Mouse (Mus musculus) kidney, embryonic 14.5 days (tissue): ENCODE results near the gene Ceacam1. TPM values are rescaled to one million over a fixed set of nuclear protein-coding genes. Genes with fewer than 3 reads are reported as not detected.
"Not testable (repeated sequence)": the region's sequence is repeated elsewhere in the genome, so short reads cannot be mapped to it uniquely, and the experiment has no call there.

Experiments used
- ATAC-seq: fragments of 200-750 bp; cut with Nextera tagmentation; 2 replicates; pipeline ENCODE4 v1.8.0; 2017; ENCODE audit warnings: moderate number of reproducible peaks, mild to moderate bottlenecking, moderate TSS enrichment, moderate library complexity; ENCODE audit not compliant: low FRiP score, low TSS enrichment
- H3K27ac ChIP-seq: fragments of 300-500 bp; sonication (generic); 2 replicates; pipeline ENCODE4 v1.5.1; 2014; ENCODE audit warnings: low read depth, mild to moderate bottlenecking, low read length, moderate library complexity, mixed read lengths
- H3K27me3 ChIP-seq: fragments of 300-500 bp; sonication (generic); 2 replicates; pipeline ENCODE4 v1.6.1; 2014; ENCODE audit warnings: mild to moderate bottlenecking, low read length; ENCODE audit not compliant: control insufficient read depth, insufficient read depth
- H3K36me3 ChIP-seq: fragments of 300-500 bp; sonication (generic); 2 replicates; pipeline ENCODE4 v1.6.1; 2014; ENCODE audit warnings: low read length, mixed read lengths; ENCODE audit not compliant: control insufficient read depth, insufficient read depth
- H3K4me1 ChIP-seq: fragments of 300-500 bp; sonication (generic); 2 replicates; pipeline ENCODE4 v1.6.1; 2014; ENCODE audit warnings: low read length, mixed read lengths; ENCODE audit not compliant: control insufficient read depth, insufficient read depth
- H3K4me2 ChIP-seq: fragments of 300-500 bp; sonication (generic); replicated peaks from 2 replicates; pipeline ENCODE4 v1.6.1; 2014; ENCODE audit warnings: low read depth, mild to moderate bottlenecking, low read length
- H3K4me3 ChIP-seq: fragments of 300-500 bp; sonication (generic); 2 replicates; pipeline ENCODE4 v1.5.1; 2014; ENCODE audit warnings: mild to moderate bottlenecking, low read length
- H3K9ac ChIP-seq: fragments of 300-500 bp; sonication (generic); 2 replicates; pipeline ENCODE4 v1.6.1; 2014; ENCODE audit warnings: low read depth, mild to moderate bottlenecking, low read length, moderate library complexity
- H3K9me3 ChIP-seq: fragments of 300-500 bp; sonication (generic); 2 replicates; pipeline ENCODE4 v1.6.1; 2016; ENCODE audit warnings: low read length; ENCODE audit not compliant: control insufficient read depth
- WGBS: fragments of 180-500 bp; shearing (Covaris S2); extraction: QIAGEN DNeasy Blood & Tissue Kit; methylation state at CpG from one replicate; pipeline ENCODE4 v1.1.7; 2014; 5-methylcytosine and 5-hydroxymethylcytosine counted together
- polyA plus RNA-seq: library from polyadenylated mRNA; unstranded; fragments of >200 nt; fragmentation: Nextera tagmentation; extraction: Ambion mirVana; gene quantifications from 2 replicates; pipeline ENCODE4 v1.2.1, GENCODE M21; 2014

Gene Ceacam1
- polyA plus RNA-seq, 1 experiment from 2014 or later, result 5.7 TPM

GRCm38 (mm10) chr7:25434654-25435545, 42.5 kb downstream of the Ceacam1 start:
- Histone ChIP-seq H3K9me3 (no peaks in the 10 kb centered on the region), H3K27me3 (no peaks in the 10 kb centered on the region), H3K9ac (no peak overlapping the region), H3K4me3 (no peak overlapping the region), H3K36me3 (no peaks in the 10 kb centered on the region), H3K27ac (no peak overlapping the region), H3K4me2 (no peak overlapping the region), H3K4me1 (peaks cover 5% of the 10 kb centered on the region; the same call in 1 of the 2 replicates)
- 88% methylated on average over 10 of the region's 10 CpGs for WGBS
- ATAC-seq, result no peak

GRCm38 (mm10) chr7:25433781-25434560, 43.4 kb downstream of the Ceacam1 start:
- H3K4me3 ChIP-seq, result no peak overlapping the region
- peaks cover 5% of the 10 kb centered on the region; the same call in 1 of the 2 replicates for H3K4me1 ChIP-seq
- no peaks in the 10 kb centered on the region for H3K9me3 ChIP-seq
- H3K27me3 ChIP-seq, result no peaks in the 10 kb centered on the region
- WGBS, result 80% methylated on average over 9 of the region's 9 CpGs
- H3K9ac ChIP-seq, result no peak overlapping the region
- H3K27ac ChIP-seq, result no peak overlapping the region
- no peak for ATAC-seq
- no peak overlapping the region for H3K4me2 ChIP-seq
- no peaks in the 10 kb centered on the region for H3K36me3 ChIP-seq

GRCm38 (mm10) chr7:25433007-25433541, 44.3 kb downstream of the Ceacam1 start:
- H3K4me3 ChIP-seq, result no peak overlapping the region
- peak overlapping the region; percentile 0; the same call in 1 of the 2 replicates for H3K27ac ChIP-seq
- peaks cover 5% of the 10 kb centered on the region; the same call in 1 of the 2 replicates for H3K4me1 ChIP-seq
- no peaks in the 10 kb centered on the region for H3K36me3 ChIP-seq
- no peaks in the 10 kb centered on the region for H3K9me3 ChIP-seq
- 3% methylated on average over 5 of the region's 5 CpGs for whole genome bisulfite sequencing
- ATAC-seq, result 0 out of 2 replicates have a peak, but pooled peaks have one; percentile 59
- H3K4me2 ChIP-seq, result no peak overlapping the region
- no peak overlapping the region for H3K9ac ChIP-seq
- H3K27me3 ChIP-seq, result no peaks in the 10 kb centered on the region

- H3K9ac ChIP-seq, result no peak overlapping the region
- peaks cover 5% of the 10 kb centered on the region; the same call in 1 of the 2 replicates for H3K4me1 ChIP-seq
- 82% methylated on average over 6 of the region's 6 CpGs for WGBS
- H3K9me3 ChIP-seq, result no peaks in the 10 kb centered on the region
- H3K4me2 ChIP-seq, result no peak overlapping the region
- H3K4me3 ChIP-seq, result no peak overlapping the region
- no peak for ATAC-seq
- no peaks in the 10 kb centered on the region for H3K27me3 ChIP-seq
- no peaks in the 10 kb centered on the region for H3K36me3 ChIP-seq
- H3K27ac ChIP-seq, result no peak overlapping the region
Observed at GRCm38 (mm10) chr7:25432381-25432780, 45.0 kb downstream of the Ceacam1 start.

GRCm38 (mm10) chr7:25429886-25430784, 47.3 kb downstream of the Ceacam1 start:
- WGBS, result 58% methylated on average over 4 of the region's 4 CpGs
- no peak for ATAC-seq
- Histone ChIP-seq H3K9ac (no peak overlapping the region), H3K4me2 (no peak overlapping the region), H3K9me3 (no peaks in the 10 kb centered on the region), H3K4me1 (peaks cover 5% of the 10 kb centered on the region; the same call in 1 of the 2 replicates), H3K4me3 (no peak overlapping the region), H3K27me3 (no peaks in the 10 kb centered on the region), H3K27ac (no peak overlapping the region), H3K36me3 (no peaks in the 10 kb centered on the region)

GRCm38 (mm10) chr7:25428321-25428720, 49.1 kb downstream of the Ceacam1 start:
- H3K27ac ChIP-seq, result no peak overlapping the region
- H3K4me2 ChIP-seq, result no peak overlapping the region
- H3K36me3 ChIP-seq, result no peaks in the 10 kb centered on the region
- no peaks in the 10 kb centered on the region for H3K27me3 ChIP-seq
- no peak overlapping the region for H3K4me3 ChIP-seq
- peaks cover 5% of the 10 kb centered on the region; the same call in 1 of the 2 replicates for H3K4me1 ChIP-seq
- 93% methylated on average over 3 of the region's 3 CpGs for WGBS
- no peak for ATAC-seq
- H3K9me3 ChIP-seq, result no peaks in the 10 kb centered on the region
- no peak overlapping the region for H3K9ac ChIP-seq

- no peak for ATAC-seq
- Histone ChIP-seq H3K9me3 (no peaks in the 10 kb centered on the region), H3K27me3 (no peaks in the 10 kb centered on the region), H3K4me2 (no peak overlapping the region), H3K4me3 (no peak overlapping the region), H3K9ac (no peak overlapping the region), H3K36me3 (no peaks in the 10 kb centered on the region), H3K27ac (no peak overlapping the region), H3K4me1 (no peaks in the 10 kb centered on the region)
- WGBS, result 89% methylated on average over 5 of the region's 5 CpGs
Observed at GRCm38 (mm10) chr7:25427144-25427543, 50.3 kb downstream of the Ceacam1 start.

GRCm38 (mm10) chr7:25426380-25426779, 51.0 kb downstream of the Ceacam1 start:
- not testable (repeated sequence) for H3K9ac ChIP-seq, H3K4me1 ChIP-seq
- 92% methylated on average over 4 of the region's 4 CpGs for WGBS

More at GRCm38 (mm10) chr7:25426380-25426779, 51.0 kb downstream of the Ceacam1 start:
- not testable (repeated sequence) for H3K27ac ChIP-seq, H3K36me3 ChIP-seq, ATAC-seq, H3K27me3 ChIP-seq, H3K4me2 ChIP-seq, H3K4me3 ChIP-seq, H3K9me3 ChIP-seq
